Mouse (Mus musculus): ENCODE data around the gene B4galt1.

Gene B4galt1

DNA sequence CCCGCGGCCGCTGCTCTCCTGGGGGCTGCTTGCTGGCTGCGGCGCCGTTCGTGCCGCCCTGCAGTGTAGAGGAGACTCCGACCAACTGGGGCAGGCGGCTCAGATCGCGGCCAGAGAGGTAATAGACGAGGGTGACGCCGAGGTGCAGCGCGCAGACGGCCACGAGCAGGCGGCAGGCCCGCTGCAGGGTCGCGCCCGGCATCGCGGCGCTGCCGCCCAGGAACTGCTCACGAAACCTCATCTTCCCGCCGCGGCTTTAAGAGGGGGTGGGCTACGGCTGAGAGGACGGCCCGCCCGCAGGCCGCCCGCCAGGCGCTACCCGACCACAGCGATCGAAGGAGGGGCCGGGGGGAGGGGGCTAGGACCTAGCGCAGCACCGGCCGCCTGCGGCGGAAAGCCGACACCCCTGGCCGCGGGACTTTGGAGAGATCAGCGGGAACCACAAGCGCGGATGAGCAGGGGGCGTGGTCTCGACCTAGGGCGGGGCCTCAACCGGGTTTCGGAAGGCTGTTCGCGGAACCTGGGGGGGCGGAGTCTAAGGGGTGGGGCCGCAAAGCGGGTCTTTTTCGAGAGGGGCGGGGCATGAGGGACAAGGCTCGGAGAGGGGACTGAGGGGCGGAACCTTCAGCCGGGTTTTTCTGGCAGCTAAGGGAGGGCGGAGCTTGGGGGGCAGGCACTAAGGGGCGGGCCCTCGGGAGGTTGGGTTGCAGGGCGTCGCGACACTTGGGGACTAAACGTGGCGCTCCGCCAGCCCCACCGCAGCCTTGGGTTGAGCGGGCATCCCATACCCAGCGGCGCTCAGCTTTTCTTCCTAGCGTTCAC lies at the start of gene B4galt1:
TSS of gene B4galt1 (minus strand) at position 441 of the 822 bp plus-strand sequence.
- peak; percentile 89 to 92 for DNase-seq (ENCODE audit: low spot score in 2 of 2)

DNA sequence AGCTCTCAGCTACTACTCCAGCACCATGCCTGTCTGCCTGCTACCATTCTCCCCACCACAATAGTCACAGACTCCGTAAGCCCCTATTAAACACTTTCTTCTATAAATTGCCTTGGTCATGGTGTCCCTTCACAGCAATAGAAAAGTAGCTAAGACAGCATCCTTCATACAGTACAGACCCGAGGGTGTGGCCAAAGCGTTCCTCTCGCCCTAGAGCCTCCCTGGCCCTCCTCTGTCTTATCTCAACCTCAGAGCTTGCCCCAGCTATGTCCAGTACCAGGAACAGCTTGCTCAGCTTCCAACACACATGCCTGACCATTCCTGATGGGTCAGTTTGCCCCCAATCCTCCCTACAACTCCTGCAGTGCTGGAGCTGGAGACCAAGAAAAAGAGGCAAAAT lies 46.8 kb upstream of the B4galt1 start:
- DNase-seq (ENCODE audit: low spot score in 2 of 2) = no peak

DNA sequence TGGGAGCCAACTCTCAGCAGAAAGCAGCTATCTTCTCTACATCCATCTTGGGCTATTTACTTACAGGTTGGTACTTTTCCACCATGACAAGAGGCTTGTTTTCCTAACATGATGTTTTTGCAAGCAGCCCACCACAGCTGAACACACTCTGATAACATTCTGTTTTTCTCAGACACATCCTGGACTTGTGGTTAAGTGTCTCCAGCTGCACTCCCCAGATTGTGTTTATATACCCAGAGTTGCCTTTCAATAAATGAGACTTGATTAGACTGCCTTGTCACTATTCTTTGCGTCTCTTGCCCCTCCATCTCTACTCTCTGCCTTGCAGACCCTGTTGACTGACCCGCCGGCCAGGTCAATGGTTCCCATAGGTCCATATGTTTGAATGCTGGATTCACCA lies 46.3 kb upstream of the B4galt1 start:
- no peak for DNase-seq (ENCODE audit: low spot score in 2 of 2)

DNA sequence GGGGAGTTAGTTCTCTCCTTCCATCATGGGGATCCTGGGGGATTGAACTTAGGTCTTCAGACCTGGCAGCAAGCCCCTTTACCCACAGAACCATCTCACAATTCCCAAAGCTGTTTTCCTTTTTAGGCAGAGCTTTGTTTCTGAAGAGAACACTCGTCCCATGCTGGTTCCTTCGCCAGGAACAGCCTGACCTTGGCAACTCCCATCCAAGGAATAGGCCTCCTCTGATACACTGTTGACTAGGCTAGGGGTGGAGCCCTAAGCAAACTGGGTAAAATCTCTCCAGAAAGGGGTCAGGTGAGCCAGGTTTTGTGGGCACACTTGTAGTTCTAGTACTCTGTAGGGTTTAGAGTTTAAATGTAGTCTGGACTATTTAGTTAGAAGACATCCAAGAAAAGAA lies 45.5 kb upstream of the B4galt1 start:
- DNase-seq (ENCODE audit: low spot score in 2 of 2) = no peak

DNA sequence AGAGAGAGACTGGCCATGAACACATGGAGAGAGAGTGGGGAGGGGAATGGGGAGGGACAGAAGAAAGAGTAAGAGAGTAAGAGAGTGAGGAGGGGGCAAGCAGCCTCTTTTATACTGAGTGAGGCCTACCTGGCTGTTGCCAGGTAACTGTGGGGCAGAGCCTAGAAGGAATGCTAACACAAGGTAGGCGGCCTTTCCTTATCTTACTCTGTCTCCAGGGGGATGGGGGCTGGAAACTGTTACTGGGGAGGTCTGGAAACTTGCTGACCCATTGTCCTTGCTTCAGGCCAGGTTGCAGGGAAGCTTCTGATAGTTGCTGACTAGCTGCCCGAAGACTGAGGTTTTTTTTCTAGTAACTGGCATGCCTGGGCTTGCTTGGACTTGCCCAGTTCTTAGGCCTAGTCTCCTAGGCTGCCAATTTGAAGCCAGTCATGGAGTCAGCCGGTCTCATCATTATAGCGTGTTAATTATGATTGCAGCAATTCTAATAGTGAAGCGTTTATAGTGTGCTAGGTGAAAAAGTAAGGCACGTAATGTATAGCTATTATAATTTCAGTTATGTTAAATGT lies 44.8 kb upstream of the B4galt1 start:
- no peak for DNase-seq (ENCODE audit: low spot score in 2 of 2)

DNA sequence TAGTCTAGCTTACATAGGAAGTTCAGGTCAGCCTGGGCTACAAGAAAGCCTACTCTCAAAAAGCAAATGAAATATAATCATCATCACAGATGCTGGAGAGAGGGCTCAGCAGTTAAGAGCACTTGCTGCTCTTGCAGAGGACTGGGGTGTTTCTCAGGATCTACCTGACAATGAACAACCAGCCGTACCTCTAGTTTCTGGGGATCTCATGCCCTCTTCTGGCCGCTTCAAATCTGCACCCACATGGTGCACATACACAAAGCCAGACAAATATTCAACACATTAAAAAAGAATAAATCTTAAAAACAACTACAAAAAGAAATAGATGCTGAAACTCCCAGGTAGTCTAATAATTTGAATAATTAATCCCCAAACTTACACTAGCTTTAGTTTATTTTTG lies 41.8 kb upstream of the B4galt1 start:
- DNase-seq (ENCODE audit: low spot score in 2 of 2) = no peak

DNA sequence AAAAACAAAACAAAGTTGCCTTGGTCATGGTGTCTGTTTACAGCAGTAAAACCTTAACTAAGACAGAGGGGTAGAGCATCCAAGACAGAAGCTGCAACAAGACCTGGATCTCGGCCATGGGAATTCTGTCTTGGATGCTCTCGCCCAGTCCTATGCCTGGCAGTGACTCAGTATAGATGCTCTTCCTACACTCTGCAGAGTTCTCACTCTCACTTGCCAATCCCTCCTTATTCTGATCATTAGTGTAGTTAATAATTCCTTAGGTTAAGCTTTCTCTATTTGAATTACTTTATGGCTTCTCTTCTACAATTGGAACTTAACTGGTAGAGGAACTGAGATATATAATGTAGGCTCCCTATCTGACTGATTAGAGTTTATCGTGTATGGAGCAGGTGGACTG lies 41.3 kb upstream of the B4galt1 start:
- DNase-seq (ENCODE audit: low spot score in 2 of 2) = no peak

DNA sequence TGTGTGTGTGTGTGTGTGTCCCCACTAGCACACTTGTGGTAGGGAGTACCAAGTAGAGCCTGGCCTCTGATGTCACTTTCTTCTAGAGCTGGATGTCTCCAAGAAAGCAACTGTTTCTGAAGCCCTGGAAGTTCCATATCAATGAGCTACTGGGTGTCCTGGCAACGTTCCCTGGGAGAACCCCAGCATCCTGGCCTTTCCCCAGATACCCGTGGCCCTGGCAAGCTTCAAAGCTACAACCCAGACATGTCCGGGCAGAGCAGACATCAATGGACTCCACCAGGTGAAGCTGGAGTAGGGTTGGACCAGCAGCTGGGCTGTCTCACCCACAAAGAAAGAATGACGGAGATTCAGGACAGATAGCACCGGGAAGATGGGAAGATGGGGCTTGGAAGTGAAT lies 37.4 kb upstream of the B4galt1 start:
- DNase-seq (ENCODE audit: low spot score in 2 of 2) = no peak

DNA sequence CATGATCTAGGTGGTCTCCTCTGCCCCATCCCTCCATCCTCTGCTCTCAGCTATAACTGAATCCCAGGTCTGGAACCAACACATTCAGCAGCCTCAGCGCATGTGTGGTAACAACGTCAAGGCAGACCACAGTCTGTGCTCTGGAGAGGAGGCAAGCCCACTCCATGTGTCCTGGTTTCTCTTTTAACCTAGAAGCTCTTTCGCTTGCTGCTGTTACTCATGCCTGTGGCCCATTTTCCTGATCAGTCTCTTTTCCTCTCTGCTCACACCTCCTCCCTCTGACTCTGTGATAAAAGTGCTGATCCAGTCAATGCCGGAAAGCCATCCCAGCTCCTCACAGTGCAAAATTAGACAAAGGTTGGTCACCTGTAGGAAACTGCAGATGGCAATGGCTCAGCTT lies 36.2 kb upstream of the B4galt1 start:
- no peak for DNase-seq (ENCODE audit: low spot score in 2 of 2)

DNA sequence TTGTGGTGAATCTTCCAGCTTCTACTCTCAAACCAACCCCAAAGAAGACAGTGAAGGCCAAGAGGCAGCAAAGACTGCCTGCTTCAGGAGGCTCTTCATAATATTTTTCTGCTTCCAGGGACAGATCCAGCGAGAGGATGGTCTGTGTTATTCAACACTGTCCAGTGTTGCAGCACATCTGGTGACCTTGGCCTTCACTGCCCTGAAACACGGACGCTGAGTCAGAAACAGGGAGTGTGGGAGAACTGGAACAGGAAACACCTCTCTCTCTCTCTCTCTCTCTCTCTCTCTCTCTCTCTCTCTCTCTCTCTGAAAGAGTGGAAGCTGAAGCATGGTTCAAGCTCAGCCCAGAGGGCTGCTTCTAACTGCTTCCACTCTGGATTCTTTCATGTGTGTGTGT lies 35.4 kb upstream of the B4galt1 start:
- DNase-seq (ENCODE audit: low spot score in 2 of 2) = no peak

DNA sequence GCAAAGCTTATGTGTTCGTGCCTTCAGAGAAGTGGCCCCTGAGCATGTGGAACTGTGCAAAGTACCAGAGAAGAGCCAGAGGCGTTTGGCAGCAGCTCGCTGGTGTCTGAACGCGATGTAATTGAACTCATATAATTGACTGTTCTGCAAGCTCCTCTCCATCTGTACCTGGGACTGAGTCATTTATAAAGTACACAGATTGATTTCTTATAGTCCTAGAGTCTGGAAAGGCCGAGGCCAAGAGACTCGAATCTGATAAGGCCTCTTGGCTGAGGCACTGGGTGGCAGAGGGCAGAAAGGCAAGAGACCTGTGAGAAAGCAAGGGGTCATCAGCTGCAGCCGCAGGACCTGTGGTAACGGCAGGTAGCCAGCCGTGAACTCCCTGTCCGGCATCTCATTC lies 35.0 kb upstream of the B4galt1 start:
- DNase-seq (ENCODE audit: low spot score in 2 of 2) = no peak

DNA sequence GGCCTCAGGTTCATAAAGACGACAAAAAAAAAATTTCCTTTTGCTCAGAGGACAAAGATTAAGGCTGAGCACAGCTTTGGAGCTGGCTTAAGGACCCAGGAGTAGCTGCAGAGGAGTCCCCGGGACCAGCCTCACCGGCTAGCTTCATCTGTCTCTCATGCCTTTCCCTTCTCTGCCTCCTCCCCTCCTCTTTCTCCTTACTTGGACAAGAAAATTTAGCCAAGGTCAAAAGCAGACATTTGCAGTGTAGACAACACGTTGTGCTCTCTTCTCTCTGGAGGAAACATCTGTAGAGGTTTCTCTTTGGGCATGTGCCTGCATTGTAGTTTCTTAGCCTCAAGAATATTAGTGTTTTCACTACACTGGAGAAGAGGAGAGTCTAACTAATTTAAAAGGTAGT lies 32.1 kb upstream of the B4galt1 start:
- DNase-seq (ENCODE audit: low spot score in 2 of 2) = no peak

DNA sequence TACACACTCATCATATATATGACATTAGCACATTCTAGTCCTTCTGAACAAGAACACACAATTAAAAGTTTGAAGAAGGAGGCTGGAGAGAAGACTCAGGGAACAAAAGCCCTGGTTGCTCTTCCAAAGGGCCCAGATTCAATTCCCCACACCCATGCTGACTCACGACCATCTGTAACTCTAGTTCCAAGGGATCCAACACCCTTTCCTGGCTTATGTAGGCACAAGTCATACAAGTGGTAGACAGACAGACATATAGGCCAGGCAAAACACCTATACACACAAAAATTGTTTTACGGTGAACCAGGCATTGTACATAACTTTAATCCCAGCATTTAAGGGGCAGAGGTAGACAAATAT lies 31.3 kb upstream of the B4galt1 start:
- peak in 1 of 2 experiments; percentile 60 for DNase-seq (ENCODE audit: low spot score in 2 of 2)

DNA sequence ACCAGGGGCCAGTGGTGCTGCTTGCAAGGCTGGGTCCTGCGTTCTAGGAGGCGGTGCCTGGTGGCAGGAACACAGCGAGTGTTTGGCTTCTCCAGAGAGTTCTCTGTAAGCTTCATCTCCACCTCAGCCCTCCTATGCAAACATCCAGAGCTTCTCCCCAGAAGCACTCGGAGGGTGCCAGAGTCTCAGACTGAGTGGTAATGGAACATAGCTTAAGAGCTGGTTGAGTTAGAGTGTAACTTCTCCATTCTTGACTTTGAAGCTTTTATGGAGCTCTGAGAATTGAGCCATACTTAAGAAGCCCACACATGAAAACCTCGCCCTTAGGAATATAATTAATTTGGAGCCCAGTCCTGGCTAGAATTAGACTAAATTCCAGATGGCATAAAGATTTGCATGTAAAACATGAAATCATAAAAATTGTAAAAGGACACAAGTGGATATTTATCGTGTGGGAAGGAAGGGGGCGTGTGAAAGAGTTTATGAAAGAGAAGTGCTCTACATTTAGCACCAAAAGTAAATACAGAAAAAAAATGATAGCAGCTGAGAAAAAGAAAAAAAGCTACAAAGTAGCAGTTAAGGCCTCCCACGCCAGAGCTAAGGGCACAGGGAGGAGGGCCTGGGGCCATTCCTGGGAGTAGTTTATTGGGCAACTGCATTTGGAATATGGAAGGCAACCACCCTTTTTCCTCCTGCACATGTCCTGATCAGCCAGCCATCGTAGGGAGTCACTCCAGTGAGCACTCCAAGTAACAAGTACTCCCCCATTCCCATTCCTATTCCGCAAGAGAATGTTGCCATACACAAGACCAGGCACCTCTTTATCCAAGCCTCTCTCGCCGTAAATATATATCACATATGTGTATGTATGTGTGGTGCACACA lies 30.7 kb upstream of the B4galt1 start:
- DNase-seq (ENCODE audit: low spot score in 2 of 2) = peak in 1 of 2 experiments; percentile 55

DNA sequence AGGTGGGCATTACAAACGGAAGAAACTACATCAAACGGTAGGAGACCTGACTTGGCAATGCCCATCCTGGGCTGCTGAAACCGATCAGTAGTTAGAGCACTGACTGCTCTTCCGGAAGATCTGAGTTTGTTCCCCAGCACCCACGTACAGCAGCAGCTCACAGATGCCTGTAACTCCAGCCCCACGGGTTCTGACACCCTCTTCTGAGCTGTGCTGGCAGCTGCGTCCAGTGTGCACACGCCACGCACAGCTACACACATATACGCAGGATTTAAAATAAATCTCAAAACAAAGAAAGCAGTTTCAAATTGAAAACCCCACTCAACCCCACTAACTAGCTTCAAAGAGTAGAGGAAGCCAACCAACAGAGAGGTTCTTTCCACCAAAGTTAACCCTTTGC lies 29.4 kb upstream of the B4galt1 start:
- no peak for DNase-seq (ENCODE audit: low spot score in 2 of 2)

DNA sequence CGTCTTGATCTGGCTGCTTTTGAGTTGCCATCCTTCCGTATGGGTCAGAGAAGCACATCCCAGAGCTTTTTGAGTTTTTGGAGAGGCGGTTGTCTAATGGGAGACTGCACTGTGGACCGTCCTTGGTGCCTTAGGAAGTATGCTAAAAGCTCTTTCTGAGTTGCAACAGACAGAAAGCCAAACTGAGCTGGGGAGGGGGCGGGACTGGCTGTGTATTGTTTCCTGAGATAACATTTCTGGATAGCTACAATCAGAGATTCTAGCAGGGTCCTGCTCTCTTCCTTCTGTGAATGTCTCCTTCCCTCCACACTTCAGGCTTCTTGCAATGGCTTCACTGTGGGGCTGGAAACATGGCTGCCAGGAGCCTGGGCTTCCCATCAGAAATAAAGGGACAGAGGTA lies 23.7 kb upstream of the B4galt1 start:
- DNase-seq (ENCODE audit: low spot score in 2 of 2) = no peak

DNA sequence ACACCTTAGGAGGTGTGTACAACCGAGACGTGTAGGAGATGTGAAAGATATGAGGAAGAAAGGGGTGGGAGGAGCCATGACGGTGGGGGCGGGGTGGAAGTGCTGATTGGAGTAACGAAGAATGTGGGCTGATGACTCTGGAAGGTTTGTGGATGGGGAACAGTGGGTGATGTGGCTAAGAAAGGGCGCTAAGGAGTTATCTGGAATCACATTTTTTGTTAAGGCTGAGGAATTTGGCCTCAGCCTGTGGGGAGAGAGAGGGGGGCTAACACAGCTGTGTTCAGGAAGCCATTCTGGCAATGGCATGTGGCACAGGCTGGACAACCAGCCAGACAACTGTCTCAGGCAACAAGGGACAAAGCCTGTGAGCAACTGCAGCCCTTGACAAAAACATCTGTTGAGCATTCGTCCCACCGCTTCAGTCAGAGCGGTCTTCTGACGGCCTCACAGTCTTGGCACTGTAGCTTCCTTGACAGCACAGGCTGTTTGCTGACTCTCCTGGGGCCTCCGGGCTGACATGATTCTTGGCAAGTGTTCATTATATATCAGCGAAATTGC lies 23.1 kb upstream of the B4galt1 start:
- peak in 1 of 2 experiments; percentile 17 for DNase-seq (ENCODE audit: low spot score in 2 of 2)

DNA sequence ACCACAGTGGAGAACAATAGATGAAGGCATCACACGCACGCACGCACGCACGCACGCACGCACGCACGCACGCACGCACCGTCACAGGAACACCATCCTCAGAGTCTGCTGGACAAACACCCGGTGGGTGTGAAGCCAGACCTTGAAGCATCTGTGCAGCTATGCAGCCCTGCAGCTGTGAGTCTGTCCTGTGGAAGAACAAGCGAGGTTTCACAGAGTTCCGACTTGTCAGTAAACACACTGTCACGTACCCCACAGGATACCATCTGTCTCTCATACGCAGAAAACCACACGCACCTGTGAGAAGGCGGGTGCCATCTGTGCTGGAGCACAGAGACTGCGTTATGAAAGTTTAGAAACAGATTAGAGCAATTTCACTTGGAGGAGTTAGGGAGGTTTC lies 22.0 kb upstream of the B4galt1 start:
- DNase-seq (ENCODE audit: low spot score in 2 of 2) = peak; percentile 83 to 94

DNA sequence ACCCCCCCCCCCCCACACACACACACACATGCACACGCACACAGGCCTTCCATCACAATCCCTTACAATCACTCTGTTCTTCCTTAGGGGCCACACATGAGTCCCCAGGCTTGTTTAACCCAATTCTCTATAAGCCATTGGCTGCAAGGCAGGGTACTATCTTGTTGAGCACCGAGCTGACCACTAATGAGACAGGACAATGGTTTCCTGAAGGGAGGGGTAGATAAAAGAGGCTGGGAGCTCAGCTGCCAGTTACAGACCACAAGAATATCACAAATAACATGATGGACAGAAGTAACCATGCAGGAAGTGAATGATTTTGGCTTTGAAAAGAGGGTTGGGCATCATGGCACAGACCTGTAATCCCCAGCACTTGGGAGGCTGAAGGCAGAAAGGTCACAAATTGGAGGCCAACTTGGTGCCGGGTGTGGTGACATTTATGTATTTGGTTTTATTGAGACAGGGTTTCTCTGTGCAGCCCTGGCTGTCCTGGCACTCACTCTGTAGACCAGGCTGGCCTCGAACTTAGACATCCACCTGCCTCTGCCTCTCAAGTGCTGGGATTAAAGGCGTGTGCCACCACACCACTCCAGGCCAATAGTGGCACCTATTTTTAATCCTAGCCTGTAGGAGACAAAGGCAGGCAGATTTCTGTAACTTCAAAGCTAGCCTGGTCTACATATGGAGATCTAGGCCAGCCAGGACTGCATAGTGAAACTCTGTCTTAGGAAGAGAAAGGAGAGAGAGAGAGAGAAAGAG lies 21.2 kb upstream of the B4galt1 start:
- no peak for DNase-seq (ENCODE audit: low spot score in 2 of 2)

DNA sequence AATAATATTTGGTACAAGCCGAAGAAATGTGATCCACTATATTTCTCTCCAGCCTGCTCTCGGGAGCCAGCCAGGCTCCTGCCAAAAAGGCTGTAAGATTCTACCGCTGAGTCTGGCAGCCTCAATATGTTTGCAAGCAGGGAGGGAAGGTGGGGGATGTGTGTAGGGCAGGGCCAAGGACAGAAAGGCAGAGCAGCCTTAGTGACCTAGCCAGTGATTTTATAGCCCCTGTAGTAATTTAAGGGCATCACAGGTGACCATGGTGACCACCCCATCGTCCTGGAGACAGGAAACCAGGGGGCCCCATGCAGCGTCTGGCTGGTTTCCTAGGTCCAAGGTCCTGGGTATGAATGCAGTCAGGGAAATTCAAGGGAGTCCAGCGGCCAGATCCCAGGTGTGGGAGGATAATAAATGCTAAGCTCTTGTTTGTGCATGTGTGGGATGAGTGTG lies 20.4 kb upstream of the B4galt1 start:
- peak in 1 of 2 experiments; percentile 47 for DNase-seq (ENCODE audit: low spot score in 2 of 2)

DNA sequence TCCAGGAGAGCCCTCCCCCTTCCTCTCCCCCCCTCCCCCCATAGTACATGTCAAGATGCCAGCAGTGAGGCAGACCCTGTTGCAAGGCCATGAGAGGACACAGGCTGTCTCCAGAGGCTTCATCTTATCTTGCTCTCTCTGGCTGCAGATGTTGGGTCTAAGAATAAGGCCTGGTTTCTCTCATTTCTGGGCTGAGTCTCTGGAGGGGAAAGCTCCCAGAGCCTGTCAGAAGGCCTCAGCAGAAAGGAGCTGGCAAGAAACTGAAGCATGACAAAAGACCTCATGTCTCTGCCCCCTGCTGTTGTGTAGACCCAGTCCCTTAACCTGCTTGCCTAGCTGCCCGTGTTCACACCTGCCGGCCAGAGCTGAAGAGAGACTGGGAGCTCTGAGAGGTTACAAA lies 19.5 kb upstream of the B4galt1 start:
- no peak for DNase-seq (ENCODE audit: low spot score in 2 of 2)

DNA sequence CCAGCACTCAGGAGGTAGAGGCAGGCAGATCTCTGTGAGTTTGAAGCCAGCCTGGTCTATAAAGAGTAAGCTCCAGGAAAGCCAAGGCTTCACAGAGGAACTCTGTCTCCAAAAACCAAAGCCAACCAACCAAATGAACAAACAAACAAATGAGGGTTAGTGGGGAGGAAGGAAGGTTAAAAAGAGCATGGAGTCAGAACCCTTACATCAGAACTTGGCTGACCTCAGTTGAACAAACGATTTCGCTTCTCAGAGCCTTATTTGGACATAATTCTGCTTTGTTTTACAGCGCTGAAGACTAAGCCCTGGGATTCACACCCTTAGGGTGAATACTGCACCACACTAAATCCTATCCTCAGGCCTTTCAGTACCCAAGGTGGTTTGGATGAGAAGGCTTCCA lies 18.3 kb upstream of the B4galt1 start:
- DNase-seq (ENCODE audit: low spot score in 2 of 2) = no peak

Measured in frontal cortex, postnatal 36 days (tissue).